Mouse (Mus musculus): ENCODE results near the gene Krt2. TPM values are rescaled to one million over a fixed set of nuclear protein-coding genes. Genes with fewer than 3 reads are reported as not detected.

The Krt2 gene
- polyA plus RNA-seq, 1 experiment, result not detected

GRCm38 (mm10) chr15:101850694-101851093, 32.7 kb upstream of the Krt2 start, which contains the start of gene Krt1:
TSS of gene Krt1 (minus strand) at chr15:101850794.
- Histone ChIP-seq H3K4me1 (ENCODE audit: control insufficient read depth, insufficient read depth, low read length) (no peaks in the 10 kb centered on the region), H3K4me3 (ENCODE audit: insufficient read depth, low read length) (no peak within 1 kb of the TSS), H3K27ac (ENCODE audit: insufficient read depth, low read length) (no peak within 1 kb of the TSS)
- TF ChIP-seq POLR2A (IDR thresholded peaks at IDR 0.05; ENCODE audit: low read depth, low read length), result no peak
- no peak for TF ChIP-seq CTCF (IDR thresholded peaks at IDR 0.05; ENCODE audit: borderline replicate concordance, insufficient read depth, low read length)

- Histone ChIP-seq H3K4me1 (ENCODE audit: control insufficient read depth, insufficient read depth, low read length) (no peaks in the 10 kb centered on the region), H3K4me3 (ENCODE audit: insufficient read depth, low read length) (peak overlapping the region; percentile 26), H3K27ac (ENCODE audit: insufficient read depth, low read length) (no peak overlapping the region)
- no peak for TF ChIP-seq POLR2A (IDR thresholded peaks at IDR 0.05; ENCODE audit: low read depth, low read length)
- no peak for TF ChIP-seq CTCF (IDR thresholded peaks at IDR 0.05; ENCODE audit: borderline replicate concordance, insufficient read depth, low read length)
These were observed 28.0 kb upstream of the Krt2 start for GRCm38 (mm10) chr15:101845971-101846403.

GRCm38 (mm10) chr15:101843192-101843591, 25.2 kb upstream of the Krt2 start:
- Histone ChIP-seq H3K4me1 (ENCODE audit: control insufficient read depth, insufficient read depth, low read length) (peaks cover 3% of the 10 kb centered on the region; the same call in 1 of the 2 replicates), H3K27ac (ENCODE audit: insufficient read depth, low read length) (no peak overlapping the region), H3K4me3 (ENCODE audit: insufficient read depth, low read length) (no peak overlapping the region)
- TF ChIP-seq CTCF (IDR thresholded peaks at IDR 0.05; ENCODE audit: borderline replicate concordance, insufficient read depth, low read length) (no peak), POLR2A (IDR thresholded peaks at IDR 0.05; ENCODE audit: low read depth, low read length) (no peak)

GRCm38 (mm10) chr15:101834784-101835328, 16.9 kb upstream of the Krt2 start:
- Histone ChIP-seq H3K4me1 (ENCODE audit: control insufficient read depth, insufficient read depth, low read length) (no peaks in the 10 kb centered on the region), H3K4me3 (ENCODE audit: insufficient read depth, low read length) (no peak overlapping the region), H3K27ac (ENCODE audit: insufficient read depth, low read length) (no peak overlapping the region)
- TF ChIP-seq CTCF (IDR thresholded peaks at IDR 0.05; ENCODE audit: borderline replicate concordance, insufficient read depth, low read length) (no peak), POLR2A (IDR thresholded peaks at IDR 0.05; ENCODE audit: low read depth, low read length) (no peak)

GRCm38 (mm10) chr15:101833131-101833530, 15.2 kb upstream of the Krt2 start:
- no peak overlapping the region for H3K27ac ChIP-seq (ENCODE audit: insufficient read depth, low read length)

GRCm38 (mm10) chr15:101829441-101829840, 11.5 kb upstream of the Krt2 start:
- Histone ChIP-seq H3K4me3 (ENCODE audit: insufficient read depth, low read length) (no peak overlapping the region), H3K27ac (ENCODE audit: insufficient read depth, low read length) (no peak overlapping the region), H3K4me1 (ENCODE audit: control insufficient read depth, insufficient read depth, low read length) (no peaks in the 10 kb centered on the region)
- TF ChIP-seq POLR2A (IDR thresholded peaks at IDR 0.05; ENCODE audit: low read depth, low read length) (no peak), CTCF (IDR thresholded peaks at IDR 0.05; ENCODE audit: borderline replicate concordance, insufficient read depth, low read length) (no peak)

More at GRCm38 (mm10) chr15:101833131-101833530, 15.2 kb upstream of the Krt2 start:
- no peak for TF ChIP-seq POLR2A (IDR thresholded peaks at IDR 0.05; ENCODE audit: low read depth, low read length)
- TF ChIP-seq CTCF (IDR thresholded peaks at IDR 0.05; ENCODE audit: borderline replicate concordance, insufficient read depth, low read length), result no peak
- Histone ChIP-seq H3K4me1 (ENCODE audit: control insufficient read depth, insufficient read depth, low read length) (no peaks in the 10 kb centered on the region), H3K4me3 (ENCODE audit: insufficient read depth, low read length) (no peak overlapping the region)

GRCm38 (mm10) chr15:101821786-101822185, 3.8 kb upstream of the Krt2 start:
- Histone ChIP-seq H3K4me3 (ENCODE audit: insufficient read depth, low read length) (no peak overlapping the region), H3K4me1 (ENCODE audit: control insufficient read depth, insufficient read depth, low read length) (no peaks in the 10 kb centered on the region), H3K27ac (ENCODE audit: insufficient read depth, low read length) (no peak overlapping the region)
- TF ChIP-seq POLR2A (IDR thresholded peaks at IDR 0.05; ENCODE audit: low read depth, low read length), result no peak
- no peak for TF ChIP-seq CTCF (IDR thresholded peaks at IDR 0.05; ENCODE audit: borderline replicate concordance, insufficient read depth, low read length)

GRCm38 (mm10) chr15:101803052-101803822, 14.7 kb downstream of the Krt2 start:
- TF ChIP-seq POLR2A (IDR thresholded peaks at IDR 0.05; ENCODE audit: low read depth, low read length) (no peak), CTCF (IDR thresholded peaks at IDR 0.05; ENCODE audit: borderline replicate concordance, insufficient read depth, low read length) (no peak)
- H3K4me1 ChIP-seq (ENCODE audit: control insufficient read depth, insufficient read depth, low read length), result no peaks in the 10 kb centered on the region
- no peak overlapping the region for H3K4me3 ChIP-seq (ENCODE audit: insufficient read depth, low read length)
- no peak overlapping the region for H3K27ac ChIP-seq (ENCODE audit: insufficient read depth, low read length)

GRCm38 (mm10) chr15:101802296-101802835, 15.6 kb downstream of the Krt2 start, which contains the start of gene Krt73:
TSS of gene Krt73 (minus strand) at chr15:101802346.
- no peaks in the 10 kb centered on the region for H3K4me1 ChIP-seq (ENCODE audit: control insufficient read depth, insufficient read depth, low read length)
- H3K4me3 ChIP-seq (ENCODE audit: insufficient read depth, low read length), result no peak within 1 kb of the TSS
- TF ChIP-seq POLR2A (IDR thresholded peaks at IDR 0.05; ENCODE audit: low read depth, low read length), result no peak
- TF ChIP-seq CTCF (IDR thresholded peaks at IDR 0.05; ENCODE audit: borderline replicate concordance, insufficient read depth, low read length), result no peak
- no peak within 1 kb of the TSS for H3K27ac ChIP-seq (ENCODE audit: insufficient read depth, low read length)

- no peak overlapping the region for H3K27ac ChIP-seq (ENCODE audit: insufficient read depth, low read length)
- no peak overlapping the region for H3K4me3 ChIP-seq (ENCODE audit: insufficient read depth, low read length)
- no peak for TF ChIP-seq POLR2A (IDR thresholded peaks at IDR 0.05; ENCODE audit: low read depth, low read length)
- TF ChIP-seq CTCF (IDR thresholded peaks at IDR 0.05; ENCODE audit: borderline replicate concordance, insufficient read depth, low read length), result no peak
- no peaks in the 10 kb centered on the region for H3K4me1 ChIP-seq (ENCODE audit: control insufficient read depth, insufficient read depth, low read length)
These were observed 27.1 kb downstream of the Krt2 start for GRCm38 (mm10) chr15:101790867-101791266.

Data from embryonic fibroblast, embryonic 13.5 days (primary cell).